Mouse (Mus musculus) layer of hippocampus, postnatal 25 days (tissue): ENCODE measurements around the gene Tiparp. TPM values are rescaled to one million over a fixed set of nuclear protein-coding genes. Genes with fewer than 3 reads are reported as not detected.

ENCODE experiments used
- total RNA-seq, 2 experiments: library from RNA; stranded (reverse); gene quantifications; 2 replicates each; pipeline ENCODE4 v1.2.3; 2021

Tiparp gene
- total RNA-seq, 2 experiments from 2014 or later, result 13.5 to 16.4 TPM

Other genes with a start within 250 kb of the Tiparp start
- 100 to 1,000 TPM in 1 of 2 experiments, 10 to 100 TPM in 1; 98.2 to 114 TPM for gene Ssr3, start 135.8 kb upstream of the Tiparp start, total RNA-seq
- gene Lekr1, start 137.8 kb downstream of the Tiparp start, total RNA-seq, result 1 to 10 TPM; 5.6 to 6.8 TPM